Mouse (Mus musculus): Measurements from ENCODE around the gene Msx2. TPM values are rescaled to one million over a fixed set of nuclear protein-coding genes. Genes with fewer than 3 reads are reported as not detected.

The Msx2 gene
- polyA plus RNA-seq, 1 experiment = 0.05 TPM

GRCm38 (mm10) chr13:53469756-53470155, 3.1 kb downstream of the Msx2 start:
- DNase-seq = no peak

GRCm38 (mm10) chr13:53468171-53468570, 4.7 kb downstream of the Msx2 start:
- DNase-seq = no peak
- WGBS = 59% methylated on average over 14 of the region's 14 CpGs
- H3K4me1 ChIP-seq (replicated peaks; ENCODE audit: control insufficient read depth, insufficient read depth, low read length) = no peaks in the 10 kb centered on the region
- peaks cover 24% of the 10 kb centered on the region; the same call in 1 of the 2 replicates for H3K27me3 ChIP-seq (ENCODE audit: control insufficient read depth, insufficient read depth, low read length)
- H3K27ac ChIP-seq (ENCODE audit: control insufficient read depth, insufficient read depth, low read length) = no peak overlapping the region
- no peak overlapping the region for H3K4me3 ChIP-seq (ENCODE audit: control insufficient read depth, insufficient read depth, low read length)
- TF ChIP-seq POLR2A (IDR thresholded peaks at IDR 0.05; ENCODE audit: control insufficient read depth, extremely low read depth, insufficient read depth, low read length, poor library complexity) (no peak), CTCF (IDR thresholded peaks at IDR 0.05; ENCODE audit: borderline replicate concordance, control insufficient read depth, extremely low read depth, insufficient read depth, low read length, poor library complexity) (no peak)
- no peaks in the 10 kb centered on the region for H3K36me3 ChIP-seq (ENCODE audit: control insufficient read depth, insufficient read depth, low read length)

More at GRCm38 (mm10) chr13:53469756-53470155, 3.1 kb downstream of the Msx2 start:
- no peak for TF ChIP-seq POLR2A (IDR thresholded peaks at IDR 0.05; ENCODE audit: control insufficient read depth, extremely low read depth, insufficient read depth, low read length, poor library complexity)
- no peak for TF ChIP-seq CTCF (IDR thresholded peaks at IDR 0.05; ENCODE audit: borderline replicate concordance, control insufficient read depth, extremely low read depth, insufficient read depth, low read length, poor library complexity)
- Histone ChIP-seq H3K36me3 (ENCODE audit: control insufficient read depth, insufficient read depth, low read length) (no peaks in the 10 kb centered on the region), H3K27ac (ENCODE audit: control insufficient read depth, insufficient read depth, low read length) (no peak overlapping the region), H3K4me1 (replicated peaks; ENCODE audit: control insufficient read depth, insufficient read depth, low read length) (no peaks in the 10 kb centered on the region), H3K27me3 (ENCODE audit: control insufficient read depth, insufficient read depth, low read length) (peaks cover 29% of the 10 kb centered on the region; the same call in 1 of the 2 replicates), H3K4me3 (ENCODE audit: control insufficient read depth, insufficient read depth, low read length) (no peak overlapping the region)
- 77% methylated on average over 5 of the region's 5 CpGs for WGBS

GRCm38 (mm10) chr13:53466189-53466866, 6.5 kb downstream of the Msx2 start:
- no peak overlapping the region for H3K27ac ChIP-seq (ENCODE audit: control insufficient read depth, insufficient read depth, low read length)
- no peak overlapping the region for H3K4me3 ChIP-seq (ENCODE audit: control insufficient read depth, insufficient read depth, low read length)
- no peak for DNase-seq
- no peak for TF ChIP-seq CTCF (IDR thresholded peaks at IDR 0.05; ENCODE audit: borderline replicate concordance, control insufficient read depth, extremely low read depth, insufficient read depth, low read length, poor library complexity)
- no peak for TF ChIP-seq POLR2A (IDR thresholded peaks at IDR 0.05; ENCODE audit: control insufficient read depth, extremely low read depth, insufficient read depth, low read length, poor library complexity)
- 9% methylated on average over 18 of the region's 18 CpGs for WGBS
- H3K27me3 ChIP-seq (ENCODE audit: control insufficient read depth, insufficient read depth, low read length) = peaks cover 17% of the 10 kb centered on the region; the same call in 1 of the 2 replicates
- no peaks in the 10 kb centered on the region for H3K4me1 ChIP-seq (replicated peaks; ENCODE audit: control insufficient read depth, insufficient read depth, low read length)
- no peaks in the 10 kb centered on the region for H3K36me3 ChIP-seq (ENCODE audit: control insufficient read depth, insufficient read depth, low read length)

GRCm38 (mm10) chr13:53465191-53465820, 7.6 kb downstream of the Msx2 start:
- 12% methylated on average over 26 of the region's 26 CpGs for WGBS
- no peak overlapping the region for H3K4me3 ChIP-seq (ENCODE audit: control insufficient read depth, insufficient read depth, low read length)
- H3K36me3 ChIP-seq (ENCODE audit: control insufficient read depth, insufficient read depth, low read length) = no peaks in the 10 kb centered on the region
- TF ChIP-seq POLR2A (IDR thresholded peaks at IDR 0.05; ENCODE audit: control insufficient read depth, extremely low read depth, insufficient read depth, low read length, poor library complexity) (no peak), CTCF (IDR thresholded peaks at IDR 0.05; ENCODE audit: borderline replicate concordance, control insufficient read depth, extremely low read depth, insufficient read depth, low read length, poor library complexity) (no peak)
- peaks cover 13% of the 10 kb centered on the region; the same call in 1 of the 2 replicates for H3K27me3 ChIP-seq (ENCODE audit: control insufficient read depth, insufficient read depth, low read length)
- H3K4me1 ChIP-seq (replicated peaks; ENCODE audit: control insufficient read depth, insufficient read depth, low read length) = no peaks in the 10 kb centered on the region
- H3K27ac ChIP-seq (ENCODE audit: control insufficient read depth, insufficient read depth, low read length) = no peak overlapping the region
- DNase-seq = no peak

GRCm38 (mm10) chr13:53464441-53465001, 8.4 kb downstream of the Msx2 start:
- H3K4me3 ChIP-seq (ENCODE audit: control insufficient read depth, insufficient read depth, low read length) = no peak overlapping the region

GRCm38 (mm10) chr13:53463946-53464345, 8.9 kb downstream of the Msx2 start:
- H3K27ac ChIP-seq (ENCODE audit: control insufficient read depth, insufficient read depth, low read length) = no peak overlapping the region
- H3K27me3 ChIP-seq (ENCODE audit: control insufficient read depth, insufficient read depth, low read length) = peaks cover 13% of the 10 kb centered on the region; the same call in 1 of the 2 replicates
- WGBS = 17% methylated on average over 10 of the region's 10 CpGs
- DNase-seq = no peak
- H3K4me1 ChIP-seq (replicated peaks; ENCODE audit: control insufficient read depth, insufficient read depth, low read length) = no peaks in the 10 kb centered on the region
- H3K36me3 ChIP-seq (ENCODE audit: control insufficient read depth, insufficient read depth, low read length) = no peaks in the 10 kb centered on the region
- H3K4me3 ChIP-seq (ENCODE audit: control insufficient read depth, insufficient read depth, low read length) = no peak overlapping the region
- TF ChIP-seq POLR2A (IDR thresholded peaks at IDR 0.05; ENCODE audit: control insufficient read depth, extremely low read depth, insufficient read depth, low read length, poor library complexity) (no peak), CTCF (IDR thresholded peaks at IDR 0.05; ENCODE audit: borderline replicate concordance, control insufficient read depth, extremely low read depth, insufficient read depth, low read length, poor library complexity) (no peak)

More at GRCm38 (mm10) chr13:53464441-53465001, 8.4 kb downstream of the Msx2 start:
- no peak overlapping the region for H3K27ac ChIP-seq (ENCODE audit: control insufficient read depth, insufficient read depth, low read length)
- WGBS = 7% methylated on average over 18 of the region's 21 CpGs
- TF ChIP-seq CTCF (IDR thresholded peaks at IDR 0.05; ENCODE audit: borderline replicate concordance, control insufficient read depth, extremely low read depth, insufficient read depth, low read length, poor library complexity) = no peak
- no peak for TF ChIP-seq POLR2A (IDR thresholded peaks at IDR 0.05; ENCODE audit: control insufficient read depth, extremely low read depth, insufficient read depth, low read length, poor library complexity)
- DNase-seq = no peak
- H3K4me1 ChIP-seq (replicated peaks; ENCODE audit: control insufficient read depth, insufficient read depth, low read length) = no peaks in the 10 kb centered on the region
- no peaks in the 10 kb centered on the region for H3K36me3 ChIP-seq (ENCODE audit: control insufficient read depth, insufficient read depth, low read length)
- H3K27me3 ChIP-seq (ENCODE audit: control insufficient read depth, insufficient read depth, low read length) = peaks cover 13% of the 10 kb centered on the region; the same call in 1 of the 2 replicates
